Mouse (Mus musculus) kidney, postnatal 14 days (tissue): ENCODE results near the gene Mapk10.

ENCODE experiments used
- DNase-seq: peaks from one replicate; pipeline ENCODE4 v3.0.0; 2022; ENCODE audit warnings: mixed read lengths

Mapk10 gene

DNA sequence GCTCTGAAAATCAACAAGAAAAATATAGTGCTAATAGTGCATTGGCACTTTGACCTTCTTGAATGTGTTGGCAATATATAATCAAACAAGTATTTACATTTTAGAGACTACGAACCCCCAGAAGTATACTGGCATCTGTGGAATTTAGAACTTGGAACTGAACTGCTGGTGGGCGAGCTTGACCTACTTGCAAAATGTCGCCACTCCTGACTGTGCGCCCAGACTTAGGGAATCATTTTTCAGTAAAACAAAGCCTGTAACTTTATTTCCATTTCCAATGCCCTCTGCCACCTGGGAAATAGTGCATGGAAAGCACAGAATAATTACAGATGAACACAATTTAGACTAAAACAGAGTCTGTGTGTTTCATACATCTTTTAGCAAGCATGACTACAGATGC, 163.1 kb downstream of the Mapk10 start:
- no peak for DNase-seq

DNA sequence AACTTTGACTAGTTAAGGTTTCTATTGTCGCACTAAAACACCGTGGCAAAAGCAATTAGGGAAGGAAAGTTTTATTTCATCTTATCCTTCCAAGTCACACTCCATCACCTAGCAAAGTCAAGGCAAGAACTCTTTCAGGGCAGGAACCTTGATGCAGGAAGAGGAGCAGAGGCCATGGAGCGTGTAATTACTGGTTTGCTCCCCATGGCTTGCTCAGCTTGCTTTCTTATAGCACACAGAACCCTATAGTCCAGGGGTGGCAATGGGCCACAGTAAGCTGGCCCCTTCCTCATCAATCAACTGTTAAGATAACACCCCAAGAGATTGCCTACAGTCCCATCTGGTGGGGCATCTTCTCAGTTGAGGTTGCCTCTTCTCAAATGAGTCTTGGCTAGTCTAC, 173.4 kb downstream of the Mapk10 start:
- no peak for DNase-seq

DNA sequence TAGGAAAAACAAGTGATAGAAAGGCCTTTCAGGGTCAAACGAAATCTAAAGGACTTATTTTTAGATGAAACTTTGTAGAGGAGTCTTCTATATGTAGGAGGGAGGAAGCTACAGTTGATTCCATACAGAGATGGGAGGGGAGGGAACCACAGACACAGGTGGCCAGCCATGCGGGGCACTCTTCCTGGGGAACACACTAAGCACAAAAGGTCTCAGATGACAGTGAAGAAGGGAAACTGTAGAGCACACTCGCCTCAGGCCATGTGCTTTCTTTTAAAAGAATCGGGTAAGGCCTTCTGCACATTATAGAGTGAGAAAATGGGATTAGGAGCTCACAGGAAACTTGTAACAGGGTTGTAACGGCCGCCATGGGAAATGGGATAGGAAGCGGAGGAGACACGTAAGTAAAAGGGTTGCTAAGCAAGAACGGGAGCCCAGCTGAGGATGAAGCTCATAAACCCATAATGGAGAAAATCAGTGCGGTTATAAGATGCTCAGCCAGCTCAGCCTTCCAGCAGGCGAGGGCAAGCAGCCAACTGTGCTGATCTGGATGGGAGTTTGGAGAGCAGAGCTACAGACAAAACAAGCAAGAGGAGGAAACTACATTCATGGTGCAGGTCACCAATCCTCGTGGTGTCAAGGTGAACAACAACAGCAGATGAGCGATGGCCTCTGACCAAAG, 182.1 kb downstream of the Mapk10 start:
- DNase-seq, result peak; percentile 53

DNA sequence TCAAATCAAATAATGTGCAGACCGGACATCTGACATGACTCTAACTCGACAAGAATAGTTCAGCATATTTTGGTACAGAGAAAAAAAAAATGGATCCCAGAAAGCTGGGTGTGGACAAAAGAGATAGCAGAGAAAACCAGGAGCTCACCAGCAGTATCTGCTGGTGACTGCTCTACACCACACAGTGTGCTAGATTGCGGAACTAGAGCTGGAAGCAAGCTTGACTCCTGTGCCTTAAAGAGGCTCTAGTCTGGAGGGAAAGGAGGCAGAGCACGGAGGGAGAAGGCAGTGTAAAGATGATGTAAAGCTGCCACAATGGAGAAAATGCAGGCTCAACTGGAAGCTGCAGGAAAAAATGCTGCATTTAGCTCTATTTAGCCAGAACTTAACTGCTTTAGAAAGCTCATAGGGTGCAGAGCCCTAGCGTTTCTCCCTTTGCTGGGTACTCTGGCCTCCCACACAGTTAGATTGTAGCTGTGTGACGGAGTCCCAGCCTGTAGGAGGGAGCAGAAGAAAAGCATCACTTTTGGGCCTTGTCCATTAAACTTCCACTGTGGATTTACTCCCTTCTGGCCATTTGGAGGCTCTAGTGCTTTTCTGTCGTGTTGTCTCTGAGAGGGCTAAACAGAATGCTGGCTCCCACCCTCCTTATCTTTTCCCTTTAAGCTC, 188.5 kb downstream of the Mapk10 start:
- no peak for DNase-seq

DNA sequence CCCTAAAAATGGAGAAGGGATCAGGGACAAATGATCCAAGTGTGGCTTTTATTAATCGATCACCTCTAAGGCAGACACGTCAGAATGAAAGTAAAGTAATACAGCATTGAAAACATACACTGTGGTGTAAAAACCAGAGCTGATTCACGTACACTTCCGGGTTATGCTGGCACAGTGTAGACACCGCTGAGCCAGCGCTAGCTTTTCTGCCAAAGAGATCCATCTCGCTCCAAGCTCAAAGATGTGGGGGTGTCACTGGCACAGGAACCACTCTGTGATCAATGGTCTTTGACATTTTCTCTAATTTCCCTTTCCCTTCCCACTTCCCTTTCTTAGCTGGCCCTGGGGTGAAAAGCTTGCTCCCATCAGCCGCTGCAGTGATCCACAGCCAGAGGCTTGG, 189.7 kb downstream of the Mapk10 start:
- no peak for DNase-seq

DNA sequence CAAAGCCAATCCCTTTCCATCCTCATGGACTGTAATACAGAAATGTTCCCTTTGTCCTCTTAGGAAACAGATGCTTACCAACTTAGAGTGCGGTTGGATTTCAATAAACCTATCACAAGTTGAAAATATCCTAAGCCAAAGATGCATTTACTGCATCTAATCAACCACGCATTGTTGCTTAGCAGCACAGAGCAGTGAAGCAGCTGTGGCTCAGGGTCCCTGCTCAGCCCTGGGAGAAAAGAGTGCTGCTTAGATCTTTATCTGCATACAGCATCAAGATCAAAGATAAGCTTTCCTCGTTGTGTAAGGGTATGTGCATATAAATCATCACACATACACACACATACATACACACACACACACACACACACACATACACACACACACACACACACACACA, 190.2 kb downstream of the Mapk10 start:
- no peak for DNase-seq

DNA sequence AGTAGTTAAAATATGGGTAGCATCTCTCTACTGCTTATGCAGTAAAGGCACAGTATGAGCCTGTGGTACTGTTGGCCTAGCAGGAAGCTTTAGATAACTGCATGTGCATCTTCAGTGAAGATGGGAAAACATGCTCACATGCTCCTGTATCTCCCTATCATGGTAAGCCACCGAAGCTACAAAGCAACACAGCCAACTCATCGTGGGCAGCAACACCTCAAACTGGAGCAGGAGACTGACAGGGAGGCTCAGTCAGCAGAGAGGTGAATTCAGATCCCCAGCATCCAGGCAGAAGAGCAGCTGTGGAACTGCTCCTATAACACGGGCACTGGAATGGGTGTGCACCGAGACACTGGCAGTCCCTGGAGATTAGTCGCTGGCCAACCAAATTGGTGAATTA, 191.0 kb downstream of the Mapk10 start:
- no peak for DNase-seq

DNA sequence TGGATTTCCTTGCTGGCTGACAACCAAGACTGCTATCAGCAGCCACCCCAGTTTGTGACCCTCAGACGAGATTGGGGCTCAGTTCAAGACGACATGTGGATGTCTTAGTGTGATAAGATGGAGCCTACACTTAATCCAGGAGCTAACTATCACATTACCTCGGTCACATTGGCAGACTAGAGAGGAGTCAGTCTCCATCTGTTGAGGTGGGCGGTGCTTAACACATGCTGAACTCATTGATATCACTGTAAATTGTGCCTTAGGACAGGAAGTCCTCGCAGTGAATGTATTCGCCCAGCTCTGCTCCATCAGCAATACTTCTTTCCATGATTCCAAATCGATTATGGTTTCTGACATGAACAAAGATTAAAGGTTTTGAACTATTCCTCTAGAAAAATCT, 193.5 kb downstream of the Mapk10 start:
- DNase-seq, result no peak

DNA sequence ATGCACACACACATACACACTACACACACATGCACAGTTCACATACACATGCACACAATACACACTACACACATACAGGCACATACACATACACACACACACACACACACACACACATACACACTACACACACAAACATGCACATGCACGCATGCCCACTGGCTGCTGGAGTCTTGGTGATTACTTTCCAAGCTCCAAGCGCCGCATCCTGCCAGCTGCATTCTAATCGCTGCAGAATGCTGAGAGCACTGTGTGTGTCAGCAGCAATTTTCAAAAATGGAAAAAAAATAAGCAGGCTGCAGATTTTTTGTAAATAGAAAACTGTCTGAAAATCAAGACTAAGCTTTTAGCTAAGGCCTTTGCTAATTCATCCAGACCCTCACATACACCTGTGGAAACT, 196.8 kb downstream of the Mapk10 start:
- DNase-seq, result no peak

DNA sequence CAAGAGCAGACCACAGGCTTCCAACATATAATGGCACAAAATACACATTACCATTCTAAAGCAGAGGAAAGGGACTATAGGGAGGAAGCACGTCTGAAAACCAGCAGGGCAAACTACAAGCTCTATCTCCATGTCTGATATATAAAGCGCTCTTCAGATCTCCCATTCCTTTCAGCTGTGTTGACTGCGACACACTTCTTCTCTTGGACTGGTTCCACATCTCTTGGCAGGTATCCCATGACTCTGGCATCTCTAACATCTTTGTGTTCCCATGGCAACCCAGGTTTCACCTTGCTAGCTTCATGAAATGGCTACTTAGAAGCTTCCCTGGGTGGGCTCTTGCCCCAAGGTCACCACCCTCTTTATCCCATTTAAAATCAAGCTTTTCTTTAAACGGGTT, 202.2 kb downstream of the Mapk10 start:
- DNase-seq, result no peak

DNA sequence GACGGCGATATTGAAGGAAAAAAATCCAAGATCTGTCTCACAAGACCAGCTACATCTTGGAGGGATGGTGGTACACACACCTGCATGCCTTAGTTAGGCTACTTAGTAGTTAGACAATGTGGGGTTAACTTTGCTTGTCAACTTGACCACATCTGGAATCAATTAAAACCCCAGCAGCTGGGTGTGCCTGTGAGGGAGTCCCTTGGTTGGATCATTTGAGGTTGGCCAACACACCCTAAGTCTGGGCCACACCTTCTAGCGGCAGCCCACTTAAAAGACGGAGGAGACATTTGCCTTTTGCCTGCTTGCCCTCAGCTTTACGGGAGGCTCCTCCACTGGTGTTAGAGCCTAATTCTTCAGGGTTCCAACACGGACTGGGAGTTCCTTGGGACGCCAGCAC, 209.0 kb downstream of the Mapk10 start:
- DNase-seq, result no peak

DNA sequence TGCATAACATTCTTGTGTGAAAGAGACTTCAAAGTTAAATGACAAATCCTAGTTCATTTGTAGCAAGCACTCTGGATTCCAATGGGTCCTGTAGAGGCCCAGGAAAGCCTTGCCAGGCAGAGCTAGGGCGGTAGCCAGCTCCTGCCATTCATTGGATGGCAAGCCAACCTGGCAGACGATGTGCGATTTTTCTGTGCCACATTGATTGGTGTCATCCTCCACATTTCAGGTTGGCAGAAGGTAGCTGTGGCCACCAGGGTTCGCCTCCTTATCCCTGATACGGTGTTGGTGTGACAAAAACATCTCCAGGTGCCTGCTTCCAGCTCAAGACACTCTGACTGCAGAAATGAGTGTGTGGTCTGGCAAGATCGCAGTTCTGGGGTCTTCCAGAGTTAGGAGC, 210.6 kb downstream of the Mapk10 start:
- DNase-seq, result no peak

DNA sequence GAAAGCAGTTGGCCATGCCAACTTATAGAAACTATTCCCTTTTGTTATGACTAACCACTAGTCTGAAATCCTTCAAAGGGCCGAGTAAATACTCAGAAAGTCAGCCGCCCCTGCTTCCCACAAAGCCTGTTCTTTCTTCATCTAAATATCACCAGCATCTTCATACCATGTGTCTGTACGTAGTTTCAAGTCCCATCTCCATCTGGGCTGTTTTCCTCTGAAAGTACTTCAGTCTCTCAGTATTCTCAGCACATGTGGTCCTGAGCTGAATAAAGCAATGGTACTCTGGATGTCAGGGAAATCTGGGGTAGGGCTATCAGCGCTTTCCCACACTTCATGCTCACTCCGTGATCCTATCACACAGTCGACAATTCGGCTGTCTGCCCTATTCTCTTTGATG, 212.6 kb downstream of the Mapk10 start:
- DNase-seq, result no peak

DNA sequence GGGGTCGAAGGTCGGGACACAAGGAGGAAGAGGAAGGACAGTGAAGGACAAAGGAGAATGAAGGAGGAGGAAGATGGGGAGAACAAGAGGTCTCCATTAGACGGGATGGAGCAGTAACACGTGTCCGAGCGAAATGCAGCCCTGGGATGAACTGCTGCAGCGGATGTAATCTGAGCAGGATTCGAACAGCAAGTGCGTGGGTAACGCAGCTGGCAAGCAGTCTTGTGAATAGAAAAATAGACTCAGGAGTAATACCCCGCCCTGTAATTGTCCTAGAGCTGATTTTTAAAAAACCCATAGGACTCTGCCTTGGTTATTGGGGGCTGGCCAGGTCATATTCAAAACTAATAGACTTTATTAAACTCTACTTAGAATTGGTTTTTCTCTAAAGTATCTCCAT, 213.2 kb downstream of the Mapk10 start:
- no peak for DNase-seq

DNA sequence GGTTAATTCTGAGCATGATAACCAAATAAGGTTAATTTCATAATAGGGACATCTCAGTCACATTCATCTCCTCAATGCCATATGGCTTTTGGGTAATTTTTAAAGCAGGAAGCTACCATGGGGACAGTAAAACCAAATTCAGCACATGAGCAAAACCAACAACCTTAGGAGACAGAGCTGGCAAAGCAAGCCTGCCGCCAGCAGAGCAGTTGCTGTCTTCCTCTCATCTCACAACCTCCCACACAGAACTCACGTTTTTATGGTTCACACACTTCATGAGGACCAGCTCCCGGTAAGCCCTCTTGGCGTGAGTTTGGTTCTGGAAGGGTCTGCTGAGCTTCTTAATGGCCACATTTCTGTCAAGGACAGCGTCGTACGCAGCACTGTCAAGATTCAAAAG, 214.8 kb downstream of the Mapk10 start:
- no peak for DNase-seq

DNA sequence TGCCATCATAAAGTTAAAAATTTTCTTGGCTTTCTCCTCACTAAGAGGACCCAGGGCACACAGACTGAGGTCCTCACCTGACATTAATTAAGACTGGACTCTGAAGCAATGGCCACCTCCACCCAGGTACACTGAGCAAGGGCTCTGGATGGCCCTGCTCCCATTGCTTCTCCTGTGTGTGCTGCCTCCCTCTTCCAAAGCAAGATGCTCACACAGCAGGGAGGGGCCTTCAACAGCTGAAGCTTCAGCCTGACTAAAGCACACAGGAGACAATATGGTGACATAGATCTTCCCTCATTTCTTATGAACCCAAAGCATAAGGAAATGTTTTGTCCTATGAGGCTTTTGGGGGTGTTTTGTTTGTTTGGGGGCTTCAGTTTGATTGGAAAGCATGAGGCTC, 215.2 kb downstream of the Mapk10 start:
- no peak for DNase-seq

DNA sequence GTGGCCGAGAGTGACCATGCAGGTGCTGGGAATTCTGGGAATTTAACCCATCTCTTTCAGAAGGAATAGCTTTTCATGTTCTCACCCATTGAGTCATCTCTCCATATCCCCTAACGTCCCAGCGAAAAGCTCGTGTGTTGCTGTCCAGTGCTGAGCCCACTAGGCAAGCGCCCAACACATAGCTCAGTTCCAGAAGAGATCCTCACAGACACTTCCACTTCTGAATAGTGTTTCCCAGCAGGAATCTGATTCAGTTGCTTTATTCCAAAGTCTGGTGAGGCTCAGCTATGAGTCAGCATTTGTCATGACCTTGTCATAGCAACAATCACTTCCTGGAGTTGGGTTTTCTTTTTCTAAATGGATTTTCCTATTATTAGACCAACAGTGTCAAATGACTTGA, 217.2 kb downstream of the Mapk10 start:
- DNase-seq, result peak; percentile 33

DNA sequence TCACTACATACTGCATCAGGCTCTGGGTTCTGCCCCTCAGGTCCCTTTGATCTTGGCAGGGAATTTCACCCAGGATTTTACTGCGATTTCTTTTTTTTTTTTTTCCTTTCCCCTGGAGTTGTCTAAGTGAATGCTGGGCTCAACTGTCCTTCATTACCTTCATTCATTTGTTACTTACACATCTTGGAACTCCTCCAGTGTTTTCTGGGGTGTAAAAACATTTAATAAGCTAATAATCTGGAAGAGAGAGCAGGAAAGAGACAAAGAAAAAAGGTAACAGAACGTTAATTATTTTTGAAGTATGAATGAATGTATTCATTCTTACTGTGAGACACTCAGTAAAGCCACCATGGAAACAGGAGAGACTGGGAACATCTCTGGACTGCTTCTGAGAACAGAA, 219.4 kb downstream of the Mapk10 start:
- DNase-seq, result no peak

DNA sequence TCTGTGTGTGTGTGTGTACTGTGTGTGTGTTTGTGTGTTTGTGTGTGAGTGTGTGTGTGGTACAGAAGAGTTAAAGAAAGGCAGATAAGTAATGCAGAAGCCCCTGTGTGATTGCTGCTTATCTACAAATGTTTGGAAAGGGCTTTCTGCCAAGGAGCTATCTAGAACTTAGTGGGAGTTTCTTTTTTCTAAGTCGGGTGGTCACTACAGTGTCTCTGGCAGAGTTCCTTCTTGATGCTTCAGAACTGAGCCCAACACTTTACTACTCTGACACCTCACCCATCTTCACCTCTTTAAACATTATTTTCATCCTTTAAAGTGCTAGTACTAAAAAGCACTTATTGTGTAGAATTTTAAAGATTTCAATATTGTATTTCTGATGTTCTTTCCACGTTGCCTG, 232.8 kb downstream of the Mapk10 start:
- no peak for DNase-seq

DNA sequence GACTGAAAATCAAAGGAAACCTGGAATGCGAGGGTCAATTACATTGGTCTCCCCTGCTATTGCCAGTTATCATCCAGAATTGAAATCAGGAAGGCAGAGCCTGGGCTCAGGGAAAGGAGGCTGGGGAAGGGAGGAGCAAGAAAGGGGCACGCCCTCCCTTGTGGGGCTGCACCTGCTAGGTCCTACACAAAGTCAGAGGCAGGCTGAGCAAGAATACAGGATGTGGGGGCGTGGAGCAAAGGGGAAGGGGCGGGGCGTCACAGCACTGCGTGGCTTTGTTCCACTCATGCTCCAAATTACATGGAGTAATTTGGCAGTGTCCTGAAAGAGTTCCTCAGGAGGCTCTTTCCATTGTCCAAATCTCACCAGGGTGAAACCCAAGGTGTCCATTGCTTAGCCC, 234.0 kb downstream of the Mapk10 start:
- no peak for DNase-seq

DNA sequence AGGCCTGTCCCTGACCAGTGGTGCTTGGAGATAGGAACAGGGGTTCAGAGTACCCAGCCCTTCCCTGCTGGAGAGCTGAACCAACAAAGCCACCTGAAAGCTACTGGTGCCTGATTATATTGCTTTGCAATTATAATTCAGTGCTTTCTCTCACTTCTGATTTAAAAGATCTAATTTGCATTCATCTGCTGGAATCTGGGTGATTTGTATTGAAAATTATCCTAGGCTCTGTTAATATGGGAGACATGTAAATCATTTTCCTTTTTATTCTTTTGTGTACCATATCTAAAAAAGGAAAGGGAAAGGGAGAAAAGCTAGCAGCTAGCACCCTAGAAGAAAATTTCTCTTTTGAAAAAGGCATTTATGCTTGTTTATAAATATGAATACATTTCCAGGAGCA, 234.6 kb downstream of the Mapk10 start:
- DNase-seq, result no peak

DNA sequence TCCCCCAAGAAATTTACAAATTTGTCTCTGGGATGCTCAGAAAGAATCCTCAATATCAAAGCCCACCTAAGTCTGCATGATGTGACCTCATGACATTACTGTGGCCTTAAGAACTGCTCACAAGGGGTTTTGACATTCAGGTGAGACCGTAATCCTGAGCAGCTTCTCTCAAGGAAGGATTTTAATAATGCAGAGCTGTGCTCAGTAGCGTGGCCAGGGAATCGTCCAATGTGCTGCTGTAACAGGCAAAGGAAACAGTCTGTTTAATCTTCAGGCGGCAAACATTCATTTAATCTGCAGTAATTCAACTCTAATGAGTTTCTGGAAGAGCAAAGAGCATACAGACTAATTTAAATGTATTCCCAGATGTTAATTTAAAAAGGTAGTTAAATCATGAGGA, 236.7 kb downstream of the Mapk10 start:
- DNase-seq, result no peak

DNA sequence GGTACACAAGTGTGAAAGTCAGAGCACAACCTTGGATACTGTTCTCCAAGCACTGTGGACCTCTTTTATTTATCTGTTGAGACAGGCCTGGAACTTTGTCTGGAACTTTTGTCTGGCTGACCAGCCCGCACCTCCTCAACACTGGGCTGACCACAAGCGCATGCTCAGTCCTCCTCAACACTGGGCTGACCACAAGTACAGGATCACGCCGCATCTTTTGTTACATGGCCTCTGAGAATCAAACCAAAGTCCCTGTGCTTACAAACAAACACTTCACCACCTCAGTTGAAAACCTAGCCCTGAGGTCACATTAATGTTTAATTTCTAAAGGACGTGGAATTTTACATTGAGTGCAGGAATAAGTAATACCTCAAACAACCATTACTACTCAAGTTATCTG, 246.7 kb downstream of the Mapk10 start:
- DNase-seq, result peak; percentile 24

DNA sequence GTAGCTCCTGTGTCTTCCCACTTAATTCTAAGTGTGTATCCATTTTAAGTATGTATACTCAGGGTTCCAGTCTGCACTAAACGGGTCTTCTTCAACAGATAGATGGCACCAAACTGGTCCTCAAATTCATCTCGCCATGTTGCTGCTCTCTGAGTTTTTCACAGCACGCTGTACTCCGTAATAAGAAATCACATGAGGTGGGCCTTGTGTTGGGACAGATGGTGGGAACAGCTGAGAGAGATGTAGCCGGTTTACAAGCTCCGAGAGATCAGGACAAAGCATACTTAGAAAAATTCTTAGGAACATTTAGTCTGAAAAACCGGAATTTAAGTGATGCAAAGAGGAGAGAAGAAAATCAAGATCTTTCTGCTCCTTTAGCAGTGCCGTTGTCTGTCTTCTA, 257.7 kb downstream of the Mapk10 start:
- no peak for DNase-seq

DNA sequence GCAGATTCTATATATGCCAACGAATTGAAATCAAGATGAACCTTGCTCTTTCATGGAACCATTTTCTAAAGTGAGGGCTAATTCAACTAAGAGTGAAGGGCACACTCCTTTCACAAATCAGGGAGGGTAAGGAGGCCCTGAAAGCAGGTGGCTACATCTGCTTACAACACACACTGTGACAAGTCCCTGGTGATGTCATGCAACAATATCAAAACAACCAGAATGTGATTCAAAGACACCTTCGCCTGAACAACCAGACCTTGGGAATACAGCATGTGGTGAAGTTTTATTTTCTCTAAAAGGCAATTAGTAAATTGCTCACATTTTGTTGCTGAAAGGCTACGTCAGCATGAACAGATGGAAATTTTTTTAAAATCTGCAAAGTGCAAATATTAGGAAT, 258.2 kb downstream of the Mapk10 start:
- no peak for DNase-seq
